8 mouse cellular contexts compared by ENCODE assay signal in genomic region chr4:75277467-75278196, GRCm38 (mm10). TPM values are rescaled to one million over a fixed set of nuclear protein-coding genes. Genes with fewer than 3 reads are reported as not detected.
DNase-seq lines count a peak whose midpoint lies in the region; ATAC-seq and TF ChIP-seq lines count a peak whose summit lies in the region.

No protein-coding gene starts in this region.

- no peak overlapping the region; a peak in 1 of 4 replicates for H3K27ac ChIP-seq in heart, embryonic 14.5 days (replicated peaks in 1 of 2; ENCODE audit: control insufficient read depth in 1 of 2, insufficient read depth in 1 of 2, low read depth in 2 of 2, low read length in 2 of 2)
- 0 out of 2 replicates have a peak overlapping the region, but pooled peaks have one; percentile 40 for H3K27ac ChIP-seq in ES-E14 (ENCODE audit: insufficient read depth, low read depth, low read length, poor library complexity, severe bottlenecking)
- H3K27ac ChIP-seq in embryonic facial prominence, embryonic 13.5 days: peak overlapping the region; percentile 57
- H3K27ac ChIP-seq in intestine, embryonic 16.5 days (ENCODE audit: low read length): no peak overlapping the region
- H3K27ac ChIP-seq in neural tube, embryonic 14.5 days (ENCODE audit: low read depth, low read length): peak overlapping the region; percentile 28; the same call in 1 of the 2 replicates

- 8% methylated on average over 30 of the region's 30 CpGs for WGBS in heart, embryonic 14.5 days
- WGBS in embryonic facial prominence, embryonic 13.5 days: 8% methylated on average over 30 of the region's 30 CpGs
- 7% methylated on average over 30 of the region's 30 CpGs for WGBS in intestine, embryonic 16.5 days
- WGBS in neural tube, embryonic 14.5 days: 7% methylated on average over 30 of the region's 30 CpGs

- H3K9ac ChIP-seq in heart, embryonic 14.5 days (ENCODE audit: low read length): peak overlapping the region; percentile 91
- peak overlapping the region; percentile 98 for H3K9ac ChIP-seq in ES-E14 (ENCODE audit: insufficient read depth, low read depth, low read length, poor library complexity, severe bottlenecking)
- peak overlapping the region; percentile 91 for H3K9ac ChIP-seq in embryonic facial prominence, embryonic 13.5 days
- H3K9ac ChIP-seq in intestine, embryonic 16.5 days (ENCODE audit: low read depth, low read length): peak overlapping the region; percentile 96
- H3K9ac ChIP-seq in neural tube, embryonic 14.5 days (replicated peaks; ENCODE audit: low read depth, low read length): peak overlapping the region; percentile 84

- H3K4me1 ChIP-seq in heart, embryonic 14.5 days (ENCODE audit: control insufficient read depth in 2 of 2, insufficient read depth in 2 of 2, low read length in 2 of 2): peaks cover 0 to 2% of the 10 kb centered on the region in 2 experiments; a peak in 1 of 4 replicates
- no peaks in the 10 kb centered on the region; a peak in 1 of 4 replicates for H3K4me1 ChIP-seq in ES-E14 (ENCODE audit: control insufficient read depth in 2 of 2, insufficient read depth in 2 of 2, low read length in 2 of 2, poor library complexity in 1 of 2)
- H3K4me1 ChIP-seq in embryonic facial prominence, embryonic 13.5 days: no peaks in the 10 kb centered on the region
- H3K4me1 ChIP-seq in intestine, embryonic 16.5 days (ENCODE audit: control insufficient read depth, insufficient read depth, low read length): no peaks in the 10 kb centered on the region
- H3K4me1 ChIP-seq in neural tube, embryonic 14.5 days (ENCODE audit: control insufficient read depth, insufficient read depth, low read length): peaks cover 6% of the 10 kb centered on the region; the same call in 1 of the 2 replicates

- intact Hi-C loops in heart, postnatal 14 days (cut with DNase I): no loop called here

- no peaks in the 10 kb centered on the region for H3K9me3 ChIP-seq in heart, embryonic 14.5 days (ENCODE audit: control insufficient read depth, low read length)
- no peaks in the 10 kb centered on the region for H3K9me3 ChIP-seq in ES-E14 (ENCODE audit: control insufficient read depth, insufficient read depth, low read depth, low read length)
- H3K9me3 ChIP-seq in embryonic facial prominence, embryonic 13.5 days: no peaks in the 10 kb centered on the region
- H3K9me3 ChIP-seq in intestine, embryonic 16.5 days (ENCODE audit: control insufficient read depth, low read length): no peaks in the 10 kb centered on the region
- H3K9me3 ChIP-seq in neural tube, embryonic 14.5 days (ENCODE audit: control insufficient read depth, low read length): no peaks in the 10 kb centered on the region

- peaks cover 20% of the 10 kb centered on the region; the same call in 1 of the 2 replicates for H3K36me3 ChIP-seq in heart, embryonic 14.5 days (ENCODE audit: control insufficient read depth, insufficient read depth, low read length)
- H3K36me3 ChIP-seq in ES-E14 (ENCODE audit: control insufficient read depth, insufficient read depth, low read length, poor library complexity, severe bottlenecking): peaks cover 2% of the 10 kb centered on the region; the same call in 1 of the 2 replicates
- H3K36me3 ChIP-seq in embryonic facial prominence, embryonic 13.5 days: peaks cover 24% of the 10 kb centered on the region
- H3K36me3 ChIP-seq in intestine, embryonic 16.5 days (ENCODE audit: control insufficient read depth, insufficient read depth, low read length): peaks cover 6% of the 10 kb centered on the region
- no peaks in the 10 kb centered on the region; the same call in 1 of the 2 replicates for H3K36me3 ChIP-seq in neural tube, embryonic 14.5 days (ENCODE audit: control insufficient read depth, insufficient read depth, low read length)

- no peak for DNase-seq in heart, postnatal 14 days
- no peak for DNase-seq in ES-E14 (ENCODE audit: low read depth, low spot score)
- no peak for DNase-seq in adrenal gland, postnatal 10 days

- in situ Hi-C loops in ES-E14 (cut with MboI; ENCODE audit: low sequenced_read_pairs in 2 of 2, unreplicated experiment in 2 of 2): no loop called here

- H3K4me2 ChIP-seq in heart, embryonic 14.5 days (ENCODE audit: low read length): peak overlapping the region; percentile 88
- peak overlapping the region; percentile 68 for H3K4me2 ChIP-seq in embryonic facial prominence, embryonic 13.5 days
- H3K4me2 ChIP-seq in intestine, embryonic 16.5 days (ENCODE audit: low read depth, low read length): peak overlapping the region; percentile 61
- peak overlapping the region; percentile 74 for H3K4me2 ChIP-seq in neural tube, embryonic 14.5 days (ENCODE audit: low read depth, low read length)

- H3K4me3 ChIP-seq in heart, embryonic 14.5 days (ENCODE audit: control insufficient read depth in 1 of 2, insufficient read depth in 1 of 2, low read depth in 1 of 2, low read length in 2 of 2): peak overlapping the region; percentile 83 to 95
- H3K4me3 ChIP-seq in ES-E14 (ENCODE audit: insufficient read depth in 1 of 2, low read depth in 1 of 2, low read length in 2 of 2, poor library complexity in 1 of 2, severe bottlenecking in 1 of 2): peak overlapping the region; percentile 98 to 100
- H3K4me3 ChIP-seq in embryonic facial prominence, embryonic 13.5 days: peak overlapping the region; percentile 81
- H3K4me3 ChIP-seq in intestine, embryonic 16.5 days (ENCODE audit: low read length): peak overlapping the region; percentile 79
- H3K4me3 ChIP-seq in neural tube, embryonic 14.5 days (ENCODE audit: low read depth, low read length): peak overlapping the region; percentile 83

- peak; percentile 64; the same call in 1 of the 2 replicates for ATAC-seq in heart, embryonic 14.5 days (ENCODE audit: insufficient number of reproducible peaks, insufficient read depth, low FRiP score, low read depth)
- peak; percentile 84 for ATAC-seq in embryonic facial prominence, embryonic 13.5 days (ENCODE audit: insufficient number of reproducible peaks, insufficient read depth, low FRiP score, low TSS enrichment, low read depth)
- peak; percentile 92 for ATAC-seq in intestine, embryonic 16.5 days
- ATAC-seq in neural tube, embryonic 14.5 days (ENCODE audit: low read depth): peak; percentile 93
- no peak for ATAC-seq in granulocyte monocyte progenitor cell, adult 5-6 weeks (replicated peaks; ENCODE audit: poor library complexity, severe bottlenecking)

- H3K27me3 ChIP-seq in heart, embryonic 14.5 days (ENCODE audit: control insufficient read depth, insufficient read depth, low read length): no peaks in the 10 kb centered on the region
- H3K27me3 ChIP-seq in embryonic facial prominence, embryonic 13.5 days: no peaks in the 10 kb centered on the region
- no peaks in the 10 kb centered on the region for H3K27me3 ChIP-seq in intestine, embryonic 16.5 days (replicated peaks; ENCODE audit: control insufficient read depth, insufficient read depth, low read length)
- H3K27me3 ChIP-seq in neural tube, embryonic 14.5 days (ENCODE audit: control insufficient read depth, insufficient read depth, low read length): no peaks in the 10 kb centered on the region

TF ChIP-seq in ES-E14, 5 proteins besides CTCF, POLR2A, EP300 and RAD21:
- TF ChIP-seq MAFK (IDR thresholded peaks at IDR 0.05; ENCODE audit: insufficient read depth, low read depth, low read length) (no peak), CHD2 (IDR thresholded peaks at IDR 0.05; ENCODE audit: low read depth, low read length) (no peak), HCFC1 (IDR thresholded peaks at IDR 0.05; ENCODE audit: borderline replicate concordance, insufficient read depth, low read length) (no peak), ZNF384 (IDR thresholded peaks at IDR 0.05; ENCODE audit: low read depth, low read length) (no peak), ZC3H11A (IDR thresholded peaks at IDR 0.05; ENCODE audit: borderline replicate concordance, low read depth, low read length) (no peak)

RNA-seq across cellular contexts. Expression of gene Dmac1, which starts 0.5 kb away (rescaled TPM):
- polyA plus RNA-seq in heart, embryonic 14.5 days (2014; fragmentation: Nextera tagmentation; extraction: Ambion mirVana): 109 and 111 TPM in 2 replicates
- 10 to 100 TPM; 57.5 to 59.8 TPM for total RNA-seq in heart, postnatal 14 days (2021)
- 56.6 and 66.7 TPM in 2 replicates for total RNA-seq in ES-E14 (2012; rRNA removed)
- polyA plus RNA-seq in embryonic facial prominence, embryonic 13.5 days (2015; fragmentation: Nextera tagmentation; extraction: Ambion mirVana): 131 and 152 TPM in 2 replicates
- 107 and 115 TPM in 2 replicates for polyA plus RNA-seq in intestine, embryonic 16.5 days (2015; fragmentation: Nextera tagmentation; extraction: Ambion mirVana)
- polyA plus RNA-seq in neural tube, embryonic 14.5 days (2014; fragmentation: Nextera tagmentation; extraction: Ambion mirVana): 90.2 and 95.4 TPM in 2 replicates
- total RNA-seq in adrenal gland, postnatal 10 days (2021): 10 to 100 TPM; 68.1 to 71.9 TPM
- total RNA-seq in granulocyte monocyte progenitor cell, adult 5-6 weeks (2014; fragmentation: Nextera tagmentation): 113 and 147 TPM in 2 replicates
- 73.2 and 82.7 TPM in 2 replicates for total RNA-seq in granulocyte monocyte progenitor cell, adult 5-6 weeks (2017)

Comparison
In these comparisons a context has a peak if more than half of its experiments do, and no peak if none do; other contexts are left out.
1. H3K27ac ChIP-seq: peak in ES-E14 (single experiment), embryonic facial prominence, embryonic 13.5 days (single experiment) and neural tube, embryonic 14.5 days (single experiment); none in heart, embryonic 14.5 days (0 of 2) and intestine, embryonic 16.5 days (single experiment).
2. Peak in every context shown above with its lines, with median percentiles within 50 percentile points of each other: H3K4me2 ChIP-seq, H3K4me3 ChIP-seq and H3K9ac ChIP-seq.